Mouse (Mus musculus): ENCODE measurements around the gene Rab8a. TPM values are rescaled to one million over a fixed set of nuclear protein-coding genes. Genes with fewer than 3 reads are reported as not detected.

Rab8a gene
- polyA plus RNA-seq, 1 experiment from 2014 or later, result 94.2 TPM

DNA sequence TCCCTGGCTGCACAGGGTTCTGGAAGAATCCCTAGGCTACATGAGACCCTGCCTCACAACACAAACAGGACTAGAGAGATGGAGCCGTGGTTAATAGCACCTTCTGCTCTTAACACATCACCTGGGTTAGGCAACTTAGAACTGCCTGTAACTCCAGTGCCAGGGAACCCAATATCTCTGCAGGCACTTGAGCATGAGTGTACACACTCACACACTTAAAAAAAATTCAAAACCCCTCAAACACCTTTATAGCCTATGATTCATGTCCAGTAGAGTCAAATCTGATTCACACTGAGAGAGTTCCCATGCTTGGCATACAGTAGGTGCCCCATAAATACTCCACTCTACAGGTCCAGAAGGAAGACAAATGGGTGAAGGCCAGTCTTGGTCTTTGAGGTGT lies 28.6 kb upstream of the Rab8a start:
- no peak overlapping the region for H3K4me2 ChIP-seq (replicated peaks; ENCODE audit: low read depth, low read length)
- H3K9ac ChIP-seq (ENCODE audit: low read depth, low read length), result no peak overlapping the region
- H3K9me3 ChIP-seq (ENCODE audit: control insufficient read depth, low read length), result no peaks in the 10 kb centered on the region
- 83% methylated on average over 1 of the region's 1 CpGs for WGBS
- no peak for DNase-seq (ENCODE audit: low spot score)
- no peaks in the 10 kb centered on the region for H3K4me1 ChIP-seq (replicated peaks; ENCODE audit: control insufficient read depth, insufficient read depth, low read length)
- H3K27ac ChIP-seq (ENCODE audit: low read depth, low read length), result no peak overlapping the region
- no peak overlapping the region for H3K4me3 ChIP-seq (ENCODE audit: low read depth, low read length)
- ATAC-seq (ENCODE audit: low FRiP score), result no peak
- no peaks in the 10 kb centered on the region for H3K27me3 ChIP-seq (ENCODE audit: control insufficient read depth, insufficient read depth, low read length)
- no peaks in the 10 kb centered on the region for H3K36me3 ChIP-seq (ENCODE audit: control insufficient read depth, insufficient read depth, low read length)

- no peak overlapping the region for H3K4me2 ChIP-seq (replicated peaks; ENCODE audit: low read depth, low read length)
- H3K4me1 ChIP-seq (replicated peaks; ENCODE audit: control insufficient read depth, insufficient read depth, low read length), result no peaks in the 10 kb centered on the region
- H3K9me3 ChIP-seq (ENCODE audit: control insufficient read depth, low read length), result no peaks in the 10 kb centered on the region
- H3K27ac ChIP-seq (ENCODE audit: low read depth, low read length), result no peak overlapping the region
- 87% methylated on average over 1 of the region's 1 CpGs for WGBS
- H3K36me3 ChIP-seq (ENCODE audit: control insufficient read depth, insufficient read depth, low read length), result no peaks in the 10 kb centered on the region
- H3K9ac ChIP-seq (ENCODE audit: low read depth, low read length), result no peak overlapping the region
- H3K4me3 ChIP-seq (ENCODE audit: low read depth, low read length), result no peak overlapping the region
- H3K27me3 ChIP-seq (ENCODE audit: control insufficient read depth, insufficient read depth, low read length), result no peaks in the 10 kb centered on the region
- no peak for DNase-seq (ENCODE audit: low spot score)
- ATAC-seq (ENCODE audit: low FRiP score), result no peak
Measured at GRCm38 (mm10) chr8:72132891-72133290, 28.1 kb upstream of the Rab8a start.

GRCm38 (mm10) chr8:72133507-72133906 lies 27.5 kb upstream of the Rab8a start:
- H3K27ac ChIP-seq (ENCODE audit: low read depth, low read length), result no peak overlapping the region
- no peaks in the 10 kb centered on the region for H3K9me3 ChIP-seq (ENCODE audit: control insufficient read depth, low read length)
- ATAC-seq (ENCODE audit: low FRiP score), result no peak
- 75% methylated on average over 1 of the region's 1 CpGs for WGBS
- H3K27me3 ChIP-seq (ENCODE audit: control insufficient read depth, insufficient read depth, low read length), result no peaks in the 10 kb centered on the region
- no peak for DNase-seq (ENCODE audit: low spot score)
- no peaks in the 10 kb centered on the region for H3K4me1 ChIP-seq (replicated peaks; ENCODE audit: control insufficient read depth, insufficient read depth, low read length)
- H3K4me2 ChIP-seq (replicated peaks; ENCODE audit: low read depth, low read length), result no peak overlapping the region
- no peak overlapping the region for H3K9ac ChIP-seq (ENCODE audit: low read depth, low read length)
- no peak overlapping the region for H3K4me3 ChIP-seq (ENCODE audit: low read depth, low read length)
- H3K36me3 ChIP-seq (ENCODE audit: control insufficient read depth, insufficient read depth, low read length), result no peaks in the 10 kb centered on the region

- ATAC-seq (ENCODE audit: low FRiP score) (peak; percentile 89), DNase-seq (ENCODE audit: low spot score) (no peak)
- Histone ChIP-seq H3K27me3 (ENCODE audit: control insufficient read depth, insufficient read depth, low read length) (no peaks in the 10 kb centered on the region), H3K36me3 (ENCODE audit: control insufficient read depth, insufficient read depth, low read length) (0 out of 2 replicates have a peak, but pooled peaks cover 2% of the 10 kb centered on the region), H3K9me3 (ENCODE audit: control insufficient read depth, low read length) (no peaks in the 10 kb centered on the region), H3K4me2 (replicated peaks; ENCODE audit: low read depth, low read length) (peak within 1 kb of the TSS; percentile 79), H3K4me1 (replicated peaks; ENCODE audit: control insufficient read depth, insufficient read depth, low read length) (no peaks in the 10 kb centered on the region), H3K4me3 (ENCODE audit: low read depth, low read length) (peak within 1 kb of the TSS; percentile 80), H3K9ac (ENCODE audit: low read depth, low read length) (peak within 1 kb of the TSS; percentile 94), H3K27ac (ENCODE audit: low read depth, low read length) (peak within 1 kb of the TSS; percentile 88)
- WGBS, result 3% methylated on average over 20 of the region's 49 CpGs
Measured at GRCm38 (mm10) chr8:72134756-72135445, 26.1 kb upstream of the Rab8a start, which contains the start of gene Tpm4. Tpm4 (plus strand) TSS chr8:72134975.

DNA sequence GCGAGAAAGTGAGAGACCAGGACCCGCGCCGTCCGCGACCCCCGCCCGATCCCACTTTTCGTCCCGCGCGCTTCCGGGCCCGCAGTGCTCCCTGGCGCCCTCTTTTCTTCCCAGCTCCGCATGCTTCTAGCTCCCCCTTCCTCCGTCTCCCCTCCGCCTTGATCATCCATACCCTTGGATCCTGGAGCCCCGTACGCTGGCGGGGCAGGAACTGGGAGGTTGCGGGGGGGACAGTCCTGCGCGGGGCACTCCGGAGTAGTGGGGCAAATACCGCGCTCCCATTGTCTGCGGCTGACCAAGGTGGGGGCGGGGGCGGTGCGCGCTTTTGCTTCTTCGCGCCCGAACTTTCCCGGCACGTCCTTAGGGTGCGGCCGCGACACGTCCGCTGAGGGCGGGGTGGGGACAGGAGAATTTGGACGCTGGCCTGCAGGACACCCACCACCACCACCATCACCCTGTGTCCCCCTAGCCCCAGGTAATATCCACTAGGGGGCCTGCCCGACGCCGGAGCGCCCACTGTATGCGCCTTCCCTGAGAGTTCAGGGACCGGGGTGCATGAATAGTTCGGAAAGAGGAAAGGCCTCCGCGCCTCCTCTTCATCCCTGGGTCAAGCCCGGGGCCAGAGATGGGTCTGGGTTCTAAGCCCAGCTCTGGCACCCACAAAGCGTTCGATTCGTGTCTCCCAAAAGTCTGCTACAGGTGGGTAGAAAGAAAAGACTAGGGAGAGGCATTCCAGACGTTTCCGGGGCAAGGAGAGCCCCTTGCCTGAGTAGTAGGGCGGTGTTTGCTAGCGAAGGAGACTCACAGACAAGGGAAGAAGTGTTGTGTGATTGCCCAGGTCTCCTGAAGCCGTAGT lies 25.3 kb upstream of the Rab8a start:
- ATAC-seq (ENCODE audit: low FRiP score) (peak; percentile 81), DNase-seq (ENCODE audit: low spot score) (peak; percentile 83)
- Histone ChIP-seq H3K4me3 (ENCODE audit: low read depth, low read length) (peak overlapping the region; percentile 80), H3K27ac (ENCODE audit: low read depth, low read length) (peak overlapping the region; percentile 88), H3K9me3 (ENCODE audit: control insufficient read depth, low read length) (no peaks in the 10 kb centered on the region), H3K9ac (ENCODE audit: low read depth, low read length) (peak overlapping the region; percentile 94), H3K27me3 (ENCODE audit: control insufficient read depth, insufficient read depth, low read length) (no peaks in the 10 kb centered on the region), H3K36me3 (ENCODE audit: control insufficient read depth, insufficient read depth, low read length) (0 out of 2 replicates have a peak, but pooled peaks cover 2% of the 10 kb centered on the region), H3K4me1 (replicated peaks; ENCODE audit: control insufficient read depth, insufficient read depth, low read length) (no peaks in the 10 kb centered on the region), H3K4me2 (replicated peaks; ENCODE audit: low read depth, low read length) (peak overlapping the region; percentile 79)
- under 1% methylated on average over 44 of the region's 62 CpGs for WGBS

DNA sequence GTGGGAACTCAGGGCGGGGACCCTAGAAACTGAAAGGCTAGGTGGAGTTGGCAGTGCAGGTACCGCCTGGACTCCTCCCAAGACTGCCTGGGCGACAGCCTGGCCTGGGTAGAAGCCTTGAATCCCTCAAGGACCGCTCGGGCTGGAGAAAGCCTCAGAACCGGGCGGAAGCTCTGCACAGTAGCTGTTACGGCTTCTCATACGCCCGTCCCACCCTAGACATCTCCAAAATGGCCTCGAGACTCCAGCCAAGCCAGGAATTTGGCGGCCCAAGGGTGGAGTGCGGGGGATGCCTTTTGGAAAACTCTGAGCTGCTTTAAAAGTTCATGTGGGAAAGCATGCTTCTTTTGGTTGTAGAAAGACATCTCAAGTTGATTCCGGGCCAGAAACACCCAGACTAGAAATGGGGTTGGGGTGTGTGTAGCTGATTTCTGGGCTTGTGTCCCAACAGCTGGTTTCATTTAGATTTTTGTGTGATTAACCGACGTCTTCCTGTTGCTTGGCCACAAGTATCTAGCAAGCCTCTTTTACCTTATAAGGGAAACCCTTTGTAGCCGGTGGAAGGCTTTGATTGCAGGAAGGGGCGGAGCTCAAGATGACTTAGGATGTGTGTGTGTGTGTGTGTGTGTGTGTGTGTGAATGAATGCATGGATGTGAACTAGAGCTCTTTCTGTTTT lies 24.6 kb upstream of the Rab8a start:
- WGBS, result under 1% methylated on average over 18 of the region's 18 CpGs
- Histone ChIP-seq H3K9me3 (ENCODE audit: control insufficient read depth, low read length) (no peaks in the 10 kb centered on the region), H3K36me3 (ENCODE audit: control insufficient read depth, insufficient read depth, low read length) (peaks cover 7% of the 10 kb centered on the region; the same call in 1 of the 2 replicates), H3K27ac (ENCODE audit: low read depth, low read length) (peak overlapping the region; percentile 88), H3K4me3 (ENCODE audit: low read depth, low read length) (peak overlapping the region; percentile 80), H3K27me3 (ENCODE audit: control insufficient read depth, insufficient read depth, low read length) (no peaks in the 10 kb centered on the region), H3K4me2 (replicated peaks; ENCODE audit: low read depth, low read length) (peak overlapping the region; percentile 79), H3K9ac (ENCODE audit: low read depth, low read length) (peak overlapping the region; percentile 94), H3K4me1 (replicated peaks; ENCODE audit: control insufficient read depth, insufficient read depth, low read length) (no peaks in the 10 kb centered on the region)
- DNase-seq (ENCODE audit: low spot score) (peak; percentile 73), ATAC-seq (ENCODE audit: low FRiP score) (peak; percentile 23)

GRCm38 (mm10) chr8:72137431-72137830 lies 23.6 kb upstream of the Rab8a start:
- WGBS, result 87% methylated on average over 2 of the region's 2 CpGs
- Histone ChIP-seq H3K27me3 (ENCODE audit: control insufficient read depth, insufficient read depth, low read length) (no peaks in the 10 kb centered on the region), H3K9ac (ENCODE audit: low read depth, low read length) (no peak overlapping the region), H3K4me1 (replicated peaks; ENCODE audit: control insufficient read depth, insufficient read depth, low read length) (no peaks in the 10 kb centered on the region), H3K4me3 (ENCODE audit: low read depth, low read length) (no peak overlapping the region), H3K27ac (ENCODE audit: low read depth, low read length) (no peak overlapping the region), H3K36me3 (ENCODE audit: control insufficient read depth, insufficient read depth, low read length) (peaks cover 10% of the 10 kb centered on the region), H3K4me2 (replicated peaks; ENCODE audit: low read depth, low read length) (no peak overlapping the region), H3K9me3 (ENCODE audit: control insufficient read depth, low read length) (no peaks in the 10 kb centered on the region)
- no peak for ATAC-seq (ENCODE audit: low FRiP score)
- DNase-seq (ENCODE audit: low spot score), result no peak

GRCm38 (mm10) chr8:72138456-72138855 lies 22.5 kb upstream of the Rab8a start:
- Histone ChIP-seq H3K27me3 (ENCODE audit: control insufficient read depth, insufficient read depth, low read length) (no peaks in the 10 kb centered on the region), H3K4me1 (replicated peaks; ENCODE audit: control insufficient read depth, insufficient read depth, low read length) (no peaks in the 10 kb centered on the region), H3K27ac (ENCODE audit: low read depth, low read length) (no peak overlapping the region), H3K9ac (ENCODE audit: low read depth, low read length) (no peak overlapping the region), H3K4me3 (ENCODE audit: low read depth, low read length) (no peak overlapping the region), H3K4me2 (replicated peaks; ENCODE audit: low read depth, low read length) (no peak overlapping the region), H3K9me3 (ENCODE audit: control insufficient read depth, low read length) (no peaks in the 10 kb centered on the region), H3K36me3 (ENCODE audit: control insufficient read depth, insufficient read depth, low read length) (peaks cover 10% of the 10 kb centered on the region)
- 97% methylated on average over 5 of the region's 5 CpGs for WGBS
- ATAC-seq (ENCODE audit: low FRiP score), result no peak
- no peak for DNase-seq (ENCODE audit: low spot score)
